Mouse (Mus musculus) heart, adult 18-20 months (tissue): ENCODE results near the gene Vmn2r38. TPM values are rescaled to one million over a fixed set of nuclear protein-coding genes. Genes with fewer than 3 reads are reported as not detected.
"Not testable (repeated sequence)": the region's sequence is repeated elsewhere in the genome, so short reads cannot be mapped to it uniquely, and the experiment has no call there.

Experiments used
- DNase-seq, 2 experiments: peaks; one replicate each; pipeline ENCODE4 v3.0.0; 2021 to 2022; ENCODE audit warnings: mixed read lengths in 1 of 2
- long read RNA-seq, 2 experiments: library from polyadenylated mRNA; stranded (forward); transcript quantifications; one replicate each; pipeline ENCODE4 v2.0.0; 2021
- total RNA-seq, 2 experiments: library from RNA; stranded (reverse); gene quantifications; 2 replicates each; pipeline ENCODE4 v1.2.3; 2021

Gene Vmn2r38
- not detected for total RNA-seq
- long read RNA-seq, experiment 1: 0 reads
- long read RNA-seq, experiment 2: 0 reads

GRCm38 (mm10) chr7:9097781-9098180 is at the start of gene Vmn2r38:
TSS of gene Vmn2r38 (minus strand) at chr7:9097881.
- DNase-seq: not testable (repeated sequence)

GRCm38 (mm10) chr7:9065353-9065752 is 32.3 kb downstream of the Vmn2r38 start:
- DNase-seq: not testable (repeated sequence)

DNA sequence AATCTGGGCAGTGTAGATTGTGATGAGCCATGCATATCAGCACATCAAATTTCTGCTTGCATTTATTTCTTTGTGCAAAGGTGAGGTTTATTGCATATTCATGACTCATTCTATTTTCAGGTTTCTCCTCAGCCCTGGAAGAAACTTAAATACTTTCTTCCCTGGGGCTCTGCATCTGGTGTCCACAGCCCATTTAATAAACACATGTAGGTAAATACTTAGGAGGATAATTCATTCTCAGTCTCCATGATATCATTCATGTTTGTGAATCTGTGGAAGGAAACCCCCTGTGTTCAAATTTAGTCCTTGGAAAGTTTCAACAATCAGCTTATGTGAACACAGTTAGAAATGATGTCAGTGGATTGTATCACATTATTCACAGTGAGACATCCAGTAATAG is 67.0 kb downstream of the Vmn2r38 start, which contains the start of gene Vmn2r39:
Gene Vmn2r39 (minus strand): TSS at position 101 of the 400 bp plus-strand sequence.
- not testable (repeated sequence) for DNase-seq

Other genes starting within 250 kb of the Vmn2r38 start
- not detected for gene Vmn2r40, start 166.4 kb downstream of the Vmn2r38 start, total RNA-seq
- gene Vmn2r39, start 67.1 kb downstream of the Vmn2r38 start, total RNA-seq: not detected
- not detected for gene Vmn2r37, start 125.8 kb upstream of the Vmn2r38 start, total RNA-seq